ENCODE assay signal across 10 mouse cellular contexts in genomic region chr6:144783295-144783694, GRCm38 (mm10). TPM values are rescaled to one million over a fixed set of nuclear protein-coding genes. Genes with fewer than 3 reads are reported as not detected.
DNase-seq lines count a peak whose midpoint lies in the region; ATAC-seq lines count a peak whose summit lies in the region.
"Had no signal": no experiment of that assay in that cellular context is flagged by ENCODE, and none has a peak within 500 bp of the region (broad histone marks: within the 10 kb centered on the region; RNA-seq: fewer than 3 reads in every experiment).

No protein-coding gene starts in this region.

- ATAC-seq in heart, embryonic 15.5 days (replicated peaks; ENCODE audit: insufficient number of reproducible peaks, insufficient read depth, low FRiP score, low read depth) = no peak
- no peak for ATAC-seq in embryonic facial prominence, embryonic 14.5 days (ENCODE audit: low read depth)
- no peak for ATAC-seq in hindbrain, embryonic 15.5 days (ENCODE audit: low FRiP score, low read depth)
- ATAC-seq in midbrain, embryonic 12.5 days (ENCODE audit: low FRiP score, low read depth) = no peak
- ATAC-seq: Patski had no signal

- H3K4me1 ChIP-seq in heart, embryonic 15.5 days (replicated peaks) = 0 out of 2 replicates have a peak, but pooled peaks cover 11% of the 10 kb centered on the region
- no peaks in the 10 kb centered on the region for H3K4me1 ChIP-seq in embryonic facial prominence, embryonic 14.5 days (ENCODE audit: control insufficient read depth, insufficient read depth, low read length)
- H3K4me1 ChIP-seq in hindbrain, embryonic 15.5 days (replicated peaks) = peaks cover 19% of the 10 kb centered on the region
- H3K4me1 ChIP-seq in midbrain, embryonic 12.5 days = peaks cover 16% of the 10 kb centered on the region

- no peaks in the 10 kb centered on the region for H3K36me3 ChIP-seq in heart, embryonic 15.5 days
- no peaks in the 10 kb centered on the region for H3K36me3 ChIP-seq in embryonic facial prominence, embryonic 14.5 days (ENCODE audit: control insufficient read depth, insufficient read depth, low read length)
- H3K36me3 ChIP-seq in hindbrain, embryonic 15.5 days = no peaks in the 10 kb centered on the region
- no peaks in the 10 kb centered on the region for H3K36me3 ChIP-seq in midbrain, embryonic 12.5 days

- H3K4me2 ChIP-seq in heart, embryonic 15.5 days = peak overlapping the region; percentile 99; the same call in 1 of the 2 replicates
- H3K4me2 ChIP-seq in embryonic facial prominence, embryonic 14.5 days (ENCODE audit: low read depth, low read length) = peak overlapping the region; percentile 99; the same call in 1 of the 2 replicates
- peak overlapping the region; percentile 95; the same call in 1 of the 2 replicates for H3K4me2 ChIP-seq in hindbrain, embryonic 15.5 days
- peak overlapping the region; percentile 87 for H3K4me2 ChIP-seq in midbrain, embryonic 12.5 days (replicated peaks)

- H3K27me3 ChIP-seq in heart, embryonic 15.5 days = peaks cover 16% of the 10 kb centered on the region; the same call in 1 of the 2 replicates
- H3K27me3 ChIP-seq in embryonic facial prominence, embryonic 14.5 days (replicated peaks; ENCODE audit: control insufficient read depth, insufficient read depth, low read length) = peaks cover 29% of the 10 kb centered on the region
- no peaks in the 10 kb centered on the region for H3K27me3 ChIP-seq in hindbrain, embryonic 15.5 days
- peaks cover 24% of the 10 kb centered on the region for H3K27me3 ChIP-seq in midbrain, embryonic 12.5 days

- no peaks in the 10 kb centered on the region for H3K9me3 ChIP-seq in heart, embryonic 15.5 days (replicated peaks)
- H3K9me3 ChIP-seq in embryonic facial prominence, embryonic 14.5 days (ENCODE audit: control insufficient read depth, low read length) = no peaks in the 10 kb centered on the region
- H3K9me3 ChIP-seq in hindbrain, embryonic 15.5 days = no peaks in the 10 kb centered on the region
- H3K9me3 ChIP-seq in midbrain, embryonic 12.5 days = no peaks in the 10 kb centered on the region

- no peak overlapping the region for H3K4me3 ChIP-seq in heart, embryonic 15.5 days
- H3K4me3 ChIP-seq in embryonic facial prominence, embryonic 14.5 days (ENCODE audit: low read depth, low read length) = no peak overlapping the region; the same call in 1 of the 2 replicates
- H3K4me3 ChIP-seq in hindbrain, embryonic 15.5 days = no peak overlapping the region
- H3K4me3 ChIP-seq in midbrain, embryonic 12.5 days = no peak overlapping the region

- no peak overlapping the region for H3K27ac ChIP-seq in heart, embryonic 15.5 days
- H3K27ac ChIP-seq in embryonic facial prominence, embryonic 14.5 days (replicated peaks; ENCODE audit: low read depth, low read length) = no peak overlapping the region
- no peak overlapping the region for H3K27ac ChIP-seq in hindbrain, embryonic 15.5 days (replicated peaks)
- H3K27ac ChIP-seq in midbrain, embryonic 12.5 days (replicated peaks) = no peak overlapping the region

- H3K9ac ChIP-seq in heart, embryonic 15.5 days = no peak overlapping the region
- H3K9ac ChIP-seq in embryonic facial prominence, embryonic 14.5 days (ENCODE audit: low read depth, low read length) = no peak overlapping the region
- no peak overlapping the region for H3K9ac ChIP-seq in hindbrain, embryonic 15.5 days
- no peak overlapping the region for H3K9ac ChIP-seq in midbrain, embryonic 12.5 days (replicated peaks)

- no peak for DNase-seq in heart, adult 8-10 months (ENCODE audit: low spot score)
- DNase-seq in embryonic facial prominence, embryonic 14.5 days (ENCODE audit: low spot score) = no peak
- no peak for DNase-seq in adipocyte (ENCODE audit: low spot score)
- DNase-seq in layer of hippocampus, adult 11-12 months (ENCODE audit: low spot score) = no peak
- DNase-seq in left cerebral cortex, adult 18-20 months (ENCODE audit: low spot score in 2 of 2) = no peak
- DNase-seq: cerebellum, adult 9-11 months had no signal

RNA-seq across cellular contexts. Expression of gene Sox5, which starts 1.5 kb away (rescaled TPM):
- 8.9 and 10.5 TPM in 2 replicates for polyA plus RNA-seq in heart, embryonic 15.5 days (2015; fragmentation: Nextera tagmentation; extraction: Ambion mirVana)
- total RNA-seq in heart, adult 8-10 months (2022) = 1 to 10 TPM; 1.1 to 3.1 (median 2.2) TPM
- polyA plus RNA-seq in embryonic facial prominence, embryonic 14.5 days (2014; fragmentation: Nextera tagmentation; extraction: Ambion mirVana) = 10.8 and 22.4 TPM in 2 replicates
- 28.0 and 38.9 TPM in 2 replicates for polyA plus RNA-seq in hindbrain, embryonic 15.5 days (2015; fragmentation: Nextera tagmentation; extraction: Ambion mirVana)
- 39.2 and 46.8 TPM in 2 replicates for polyA plus RNA-seq in midbrain, embryonic 12.5 days (2016; fragmentation: Nextera tagmentation; extraction: Ambion mirVana)
- total RNA-seq in left cerebral cortex, adult 18-20 months (2021) = 10 to 100 TPM; 49.5 to 54.4 TPM
